Mouse (Mus musculus): ENCODE measurements around the gene Sh3pxd2b. TPM values are rescaled to one million over a fixed set of nuclear protein-coding genes. Genes with fewer than 3 reads are reported as not detected.

Sh3pxd2b gene
- 10 to 100 TPM; 25.1 to 32.5 TPM for total RNA-seq (2021)
- long read RNA-seq, experiment 1, full-length matches to known transcripts: 3 of 20 reads
- long read RNA-seq, experiment 1, partial matches to known transcripts: 2 of 20 reads
- long read RNA-seq, experiment 1, other reads (novel, unspliced or antisense): 15 of 20 reads
- long read RNA-seq, experiment 2, full-length matches to known transcripts: 4 of 11 reads
- long read RNA-seq, experiment 2, partial matches to known transcripts: 0 of 11 reads
- long read RNA-seq, experiment 2, other reads (novel, unspliced or antisense): 7 of 11 reads

DNA sequence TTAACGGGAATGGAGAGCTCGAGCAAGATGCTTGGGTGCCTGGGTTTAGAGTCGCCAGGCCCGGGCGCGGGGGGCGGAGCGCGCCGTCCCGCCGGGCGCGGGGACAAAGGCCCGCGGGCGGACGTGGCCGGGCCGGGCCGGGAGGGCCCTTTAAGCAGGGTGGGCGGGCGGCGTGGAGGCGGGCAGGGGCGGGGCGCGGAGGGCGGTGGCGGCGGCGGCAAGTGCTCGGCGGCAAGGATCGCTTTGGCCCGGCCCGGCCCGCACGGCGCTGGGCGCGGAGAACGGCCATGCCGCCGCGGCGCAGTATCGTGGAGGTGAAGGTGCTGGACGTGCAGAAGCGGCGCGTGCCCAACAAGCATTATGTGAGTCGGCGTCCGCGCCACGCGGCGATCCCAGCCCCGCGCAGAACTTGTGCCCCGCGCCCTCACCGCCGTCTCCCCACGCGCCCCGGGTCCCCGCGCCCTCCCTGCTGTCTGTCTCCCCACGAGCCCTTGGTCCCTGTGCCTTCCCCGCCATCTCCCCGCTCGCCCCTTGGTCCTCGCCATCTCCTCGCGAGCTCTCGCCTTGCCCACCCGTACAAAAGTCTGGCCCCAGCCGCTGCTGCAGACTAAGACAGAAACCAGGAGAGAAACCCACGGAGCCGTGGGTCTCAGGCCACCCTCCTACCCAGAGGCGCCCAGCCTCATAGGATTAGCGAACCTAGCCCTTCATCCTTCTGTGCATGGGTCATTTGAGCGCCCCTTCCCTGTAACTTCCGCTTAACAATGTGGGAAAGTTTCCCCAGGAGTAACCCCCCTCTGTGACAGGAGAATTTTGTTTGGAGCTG, at the start of gene Sh3pxd2b:
TSS of gene Sh3pxd2b (plus strand) at position 214 of the 826 bp plus-strand sequence.
- peak; percentile 82 for DNase-seq

DNA sequence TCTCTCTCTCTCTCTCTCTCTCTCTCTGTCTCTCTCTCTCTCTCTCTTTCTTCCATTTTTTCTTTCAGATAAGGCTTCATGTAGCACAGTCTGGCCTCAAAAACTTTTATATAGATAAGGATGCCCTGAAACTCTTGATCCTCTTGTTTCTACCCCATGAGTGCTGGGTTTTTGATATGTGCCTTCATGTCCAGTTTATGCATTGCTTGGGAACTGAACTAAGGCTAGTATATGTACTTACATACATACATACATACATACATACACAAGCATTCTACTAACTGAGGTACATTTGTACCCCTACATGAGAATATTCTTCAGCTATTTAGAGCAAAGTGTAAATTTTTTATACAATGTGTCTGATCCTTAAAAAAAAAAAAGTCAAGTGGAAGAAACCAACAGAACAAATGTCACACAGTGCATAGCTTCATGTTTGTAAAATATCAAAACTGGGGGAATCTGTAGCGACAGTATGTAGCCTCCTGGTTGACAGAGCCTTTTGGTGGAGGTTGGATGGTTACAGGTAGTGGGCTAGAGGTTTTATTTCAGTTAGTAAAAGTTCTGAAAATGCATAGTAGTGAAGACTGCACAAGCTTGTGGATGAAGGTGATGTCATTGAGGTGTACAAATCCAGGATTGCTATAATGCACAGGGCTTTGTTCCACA, 49.6 kb upstream of the Sh3pxd2b start:
- no peak for DNase-seq

DNA sequence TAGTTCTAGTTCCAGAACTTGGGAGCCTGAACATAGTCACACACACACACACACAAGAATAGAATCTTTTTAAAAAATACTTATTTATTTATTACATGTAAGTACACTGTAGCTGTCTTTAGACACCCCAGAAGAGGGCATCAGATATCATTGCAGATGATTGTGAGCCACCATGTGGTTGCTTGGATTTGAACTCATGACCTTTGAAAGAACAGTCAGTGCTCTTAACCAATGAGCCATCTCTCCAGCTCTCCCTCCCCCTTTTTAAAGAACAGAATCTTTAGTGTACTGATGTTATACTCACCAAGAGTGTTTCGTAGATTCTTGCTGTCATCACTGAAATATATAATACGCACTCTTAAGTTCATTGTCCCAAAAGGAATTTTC, 49.1 kb upstream of the Sh3pxd2b start:
- DNase-seq: no peak

DNA sequence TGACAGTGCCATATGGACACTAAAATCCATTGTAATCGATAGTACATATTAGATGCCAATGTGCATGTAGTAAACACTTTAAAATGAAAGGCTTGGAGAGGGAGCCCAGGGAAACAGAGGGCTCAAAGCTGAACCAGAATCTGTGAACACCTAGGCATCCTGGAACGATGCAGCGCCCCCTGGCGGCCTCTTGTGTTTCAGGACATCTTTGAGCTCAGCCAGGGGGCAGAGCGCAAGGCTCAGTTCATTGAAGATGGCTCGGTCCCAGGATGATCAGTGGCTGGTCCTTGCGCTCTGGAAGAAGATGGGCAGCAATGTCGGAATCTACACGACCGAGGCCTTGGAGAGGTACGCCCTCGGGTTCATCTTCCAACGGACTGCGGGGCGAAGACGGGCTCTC, 47.8 kb upstream of the Sh3pxd2b start, which contains the start of gene Hbq1a:
TSS of gene Hbq1a (plus strand) at position 205 of the 400 bp plus-strand sequence.
- DNase-seq: peak; percentile 64

DNA sequence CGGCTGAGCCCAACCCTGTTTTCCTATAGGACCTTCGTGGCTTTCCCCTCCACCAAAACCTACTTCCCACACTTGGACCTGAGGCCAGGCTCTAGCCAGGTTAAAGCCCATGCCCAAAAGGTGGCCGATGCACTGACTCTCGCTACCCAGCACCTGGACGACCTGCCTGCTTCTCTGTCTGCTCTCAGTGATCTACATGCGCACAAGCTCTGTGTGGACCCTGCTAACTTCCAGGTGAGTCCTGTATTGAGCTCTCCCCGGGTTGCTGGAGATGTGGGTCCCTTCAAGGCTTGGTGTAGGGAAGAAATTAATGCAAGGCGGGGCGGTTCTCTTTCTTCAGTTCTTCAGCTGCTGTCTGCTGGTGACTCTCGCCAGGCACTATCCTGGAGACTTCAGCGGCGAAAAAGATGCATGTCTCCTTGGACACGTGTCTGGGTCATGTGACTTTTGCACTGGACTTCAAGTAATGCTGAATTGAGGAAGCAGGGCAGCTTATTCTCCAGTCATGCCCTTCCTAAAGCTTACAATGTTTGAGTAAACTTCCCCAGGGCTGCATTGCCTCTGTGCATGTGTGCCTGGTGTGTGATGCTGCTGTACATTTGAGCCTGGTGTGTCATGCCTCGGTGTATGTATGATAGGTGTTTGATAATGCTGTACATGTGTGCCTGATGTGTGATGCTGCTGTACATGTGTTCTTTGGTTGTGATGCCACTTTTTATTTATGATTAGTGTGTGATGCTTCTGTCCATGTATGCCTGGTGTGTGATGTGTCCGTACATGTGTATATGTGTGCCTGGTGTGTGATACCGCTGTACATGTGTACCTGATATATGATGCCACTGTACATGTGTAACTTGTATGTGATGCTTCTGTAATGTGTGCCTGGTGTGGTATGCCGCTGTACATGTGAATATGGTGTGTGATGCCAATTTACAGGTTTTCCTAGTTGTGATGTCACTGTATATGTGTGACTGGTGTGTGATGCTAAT, 47.0 kb upstream of the Sh3pxd2b start:
- DNase-seq: no peak

DNA sequence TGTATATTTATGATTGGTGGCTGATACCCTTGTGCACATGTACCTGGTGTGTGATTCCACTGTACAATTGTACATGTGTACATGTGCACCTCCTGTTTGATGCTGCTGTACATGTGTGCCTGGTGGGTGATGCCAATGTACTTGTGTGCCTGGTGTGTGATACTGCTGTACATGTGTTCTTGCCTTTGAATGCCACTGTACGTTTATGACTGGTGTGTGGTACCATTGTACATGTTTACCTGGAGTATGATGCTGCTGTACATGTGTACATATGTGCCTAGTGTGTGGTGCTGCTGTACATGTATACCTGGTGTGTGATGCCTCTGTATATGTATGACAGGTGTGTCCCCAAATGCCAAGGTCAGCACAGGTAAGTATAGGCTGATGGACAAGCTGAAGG, 46.1 kb upstream of the Sh3pxd2b start:
- DNase-seq: no peak

DNA sequence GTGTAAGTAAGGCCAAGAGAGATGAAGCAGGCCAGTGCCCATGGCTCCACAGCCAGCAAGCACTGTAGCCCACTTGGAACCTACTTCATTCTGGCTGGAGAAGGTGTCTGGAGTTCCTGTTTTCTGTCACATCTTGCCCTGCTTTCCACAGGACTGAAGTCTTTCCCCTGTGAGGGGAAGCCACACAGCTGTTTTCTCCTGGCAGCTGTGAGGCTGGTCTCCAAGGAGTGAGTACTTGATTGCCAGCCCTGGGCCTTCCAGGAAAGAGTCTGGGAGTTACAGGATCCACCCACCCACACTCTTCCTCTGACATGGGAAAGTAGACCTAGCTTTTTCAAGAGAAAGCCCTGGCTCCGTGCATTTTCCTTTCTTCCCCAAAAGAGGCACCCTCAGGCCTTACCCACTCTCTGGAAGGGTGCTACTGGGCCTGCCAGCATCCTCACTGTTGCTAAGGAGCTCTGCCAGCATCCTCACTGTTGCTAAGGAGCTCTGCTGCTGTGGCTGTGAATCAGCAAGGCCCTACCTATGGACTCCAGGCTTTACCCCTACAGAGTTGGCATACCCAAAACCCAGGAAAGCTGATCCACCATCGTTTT, 44.7 kb upstream of the Sh3pxd2b start:
- no peak for DNase-seq

DNA sequence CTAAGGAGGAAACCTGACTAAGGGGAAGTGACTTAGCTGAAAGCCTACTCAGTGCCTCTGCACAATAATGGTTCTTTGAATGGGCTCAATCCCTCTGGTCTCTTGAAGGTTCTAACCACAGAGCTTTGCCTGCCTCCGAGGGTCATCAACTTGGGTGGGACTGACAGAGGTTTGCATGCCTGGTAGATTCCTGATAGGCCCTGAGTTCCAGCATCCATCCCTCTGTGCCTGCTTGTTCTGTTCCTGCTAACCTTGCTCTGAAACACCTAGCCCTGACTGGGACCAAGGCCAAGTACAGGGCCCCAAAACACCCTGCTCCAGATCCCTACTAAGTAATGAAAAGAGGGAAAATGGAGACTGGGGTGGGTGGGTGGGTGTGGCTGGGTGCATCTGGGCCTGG, 44.2 kb upstream of the Sh3pxd2b start:
- DNase-seq: no peak

DNA sequence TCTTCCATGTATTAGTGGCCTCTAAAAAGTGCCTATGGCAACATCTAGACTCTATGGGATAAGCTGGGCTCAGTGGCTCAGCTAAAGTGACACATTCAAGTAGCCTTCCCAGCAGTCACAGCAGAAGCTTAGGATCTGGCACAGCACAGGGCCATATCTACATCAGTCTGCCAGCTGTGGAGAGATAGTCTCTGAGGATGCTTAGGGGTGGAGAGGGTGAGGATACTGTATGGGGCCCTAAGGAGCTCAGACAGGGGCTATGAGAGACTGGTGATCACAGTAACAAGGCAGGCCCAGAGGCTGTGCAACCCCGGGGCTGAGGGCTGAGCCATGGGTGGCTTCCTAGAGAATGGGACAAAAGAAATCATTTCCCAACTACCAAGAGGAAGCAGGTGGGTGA, 40.6 kb upstream of the Sh3pxd2b start:
- no peak for DNase-seq

DNA sequence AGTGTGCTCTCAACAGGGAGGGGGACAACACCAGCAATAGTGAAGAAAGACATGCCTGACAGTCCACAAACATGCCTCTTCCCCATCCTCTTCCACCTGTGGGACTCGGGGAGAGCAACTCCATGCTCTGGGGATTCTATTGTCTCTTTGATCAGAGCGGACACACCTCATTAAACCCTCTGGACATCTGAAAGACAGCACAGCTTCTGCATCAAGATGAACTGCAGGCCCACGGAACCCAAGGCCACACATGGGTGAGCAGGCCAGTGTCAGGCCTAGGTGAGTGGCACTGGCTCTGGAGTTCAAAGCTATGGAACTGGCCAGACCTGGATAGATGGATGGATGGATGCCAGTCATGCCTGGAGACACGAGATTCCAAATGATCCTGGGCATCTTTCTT, 38.2 kb upstream of the Sh3pxd2b start:
- DNase-seq: no peak

DNA sequence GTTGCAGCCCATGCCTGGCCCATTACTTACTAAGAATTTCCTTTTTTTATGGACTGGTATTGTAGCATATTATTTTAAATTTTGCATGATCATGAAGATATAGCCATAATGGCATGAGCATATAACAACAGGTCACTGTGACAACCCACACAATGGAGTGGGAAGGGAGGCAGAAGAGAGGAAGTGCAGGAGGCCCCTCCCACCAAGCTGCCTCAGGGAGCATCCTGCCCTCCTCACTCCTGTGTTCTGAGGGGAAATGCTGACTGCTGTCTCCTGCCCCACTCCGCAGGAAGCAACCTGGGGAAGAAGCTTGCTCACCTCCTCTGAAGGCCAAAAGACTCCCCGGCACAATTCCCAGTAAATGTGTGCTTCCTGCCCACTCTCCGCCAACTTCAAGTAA, 37.7 kb upstream of the Sh3pxd2b start:
- DNase-seq: no peak

DNA sequence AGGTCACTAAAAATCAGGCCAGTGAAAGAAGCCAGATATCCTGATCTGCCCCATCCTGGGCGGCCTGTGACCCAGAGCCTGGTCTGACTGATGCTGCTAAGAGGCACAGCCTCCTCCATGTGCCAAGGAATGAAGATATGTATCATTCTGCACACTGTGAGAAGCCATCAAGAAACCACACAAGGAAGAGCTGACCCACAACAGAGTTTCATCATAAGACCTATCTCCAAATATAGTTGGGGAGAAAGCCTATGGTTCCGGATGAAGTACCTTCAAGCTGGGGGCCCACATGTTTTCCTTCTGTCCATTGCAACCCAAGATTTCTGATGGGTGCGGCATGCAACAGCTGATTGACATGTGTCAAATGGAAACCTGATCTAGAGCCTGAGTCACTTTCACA, 31.6 kb upstream of the Sh3pxd2b start:
- no peak for DNase-seq

DNA sequence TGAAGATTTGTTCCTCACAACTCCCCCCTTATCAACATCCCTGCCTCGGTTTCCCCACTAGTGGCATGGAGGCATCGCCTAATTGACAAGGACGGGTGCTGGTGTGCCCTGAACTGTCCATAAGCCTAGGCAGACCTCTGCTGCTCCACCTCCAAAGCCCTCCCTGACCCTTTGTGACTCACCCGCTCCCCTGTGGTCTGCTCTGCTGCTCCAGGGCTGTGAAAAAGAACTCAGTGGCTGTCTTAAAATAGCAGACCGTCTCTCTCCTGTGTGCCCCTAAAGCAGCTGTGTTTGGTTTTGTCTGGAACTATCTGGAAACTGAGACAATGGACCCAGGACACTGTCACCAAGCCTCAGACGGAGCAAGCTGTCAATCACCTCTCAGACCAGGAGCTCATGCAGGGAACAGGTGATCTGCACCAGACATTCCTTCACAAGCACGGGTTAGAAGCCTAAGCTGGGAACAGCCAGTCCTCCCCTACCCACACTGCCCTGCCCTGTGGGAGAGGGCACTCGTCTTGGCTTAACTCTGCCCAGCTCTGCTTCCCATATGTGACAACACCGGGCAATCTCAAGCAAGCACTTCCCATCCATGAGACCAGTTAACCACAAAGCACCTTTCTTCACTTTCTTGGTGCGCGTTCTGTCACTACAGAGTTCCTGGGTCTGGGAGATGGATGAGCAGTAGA, 27.0 kb upstream of the Sh3pxd2b start:
- no peak for DNase-seq

DNA sequence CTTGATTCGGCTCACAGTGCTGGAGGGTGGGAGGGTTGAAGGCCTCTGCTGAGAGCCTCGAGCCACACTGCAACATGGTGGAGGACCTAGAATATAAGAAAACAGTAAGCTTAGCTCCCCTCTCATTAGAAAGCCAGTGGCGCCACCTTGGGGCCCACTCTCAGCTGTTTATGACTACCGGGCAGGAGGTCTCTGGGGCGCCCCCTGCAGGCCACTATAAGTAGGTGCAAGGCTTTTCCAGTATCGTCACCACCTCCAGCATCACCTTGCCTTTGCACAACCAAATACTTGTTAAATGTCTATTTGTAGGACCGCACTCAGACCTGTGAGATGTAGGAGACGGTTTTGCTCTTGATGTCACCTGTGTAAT, 26.4 kb upstream of the Sh3pxd2b start:
- peak; percentile 79 for DNase-seq

DNA sequence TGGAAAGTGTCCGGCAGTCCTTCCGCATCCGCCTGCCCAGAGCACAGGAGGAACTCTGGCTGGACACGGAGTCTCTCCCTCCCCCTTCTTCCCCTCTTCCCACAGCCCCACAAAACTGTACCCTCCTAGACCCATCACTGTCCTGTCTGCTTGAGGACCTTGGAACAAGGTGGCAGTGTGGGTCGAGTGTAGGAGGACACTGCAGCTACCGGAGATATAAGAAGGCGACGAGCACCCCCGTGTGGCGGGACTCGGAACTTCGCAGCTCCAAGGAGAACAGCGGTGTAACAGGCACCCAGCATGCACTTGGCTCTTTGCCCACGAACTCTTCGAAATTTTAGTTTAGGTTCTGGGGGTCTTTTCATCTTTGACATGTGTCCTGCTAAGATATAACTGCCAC, 23.0 kb upstream of the Sh3pxd2b start:
- DNase-seq: peak; percentile 91

DNA sequence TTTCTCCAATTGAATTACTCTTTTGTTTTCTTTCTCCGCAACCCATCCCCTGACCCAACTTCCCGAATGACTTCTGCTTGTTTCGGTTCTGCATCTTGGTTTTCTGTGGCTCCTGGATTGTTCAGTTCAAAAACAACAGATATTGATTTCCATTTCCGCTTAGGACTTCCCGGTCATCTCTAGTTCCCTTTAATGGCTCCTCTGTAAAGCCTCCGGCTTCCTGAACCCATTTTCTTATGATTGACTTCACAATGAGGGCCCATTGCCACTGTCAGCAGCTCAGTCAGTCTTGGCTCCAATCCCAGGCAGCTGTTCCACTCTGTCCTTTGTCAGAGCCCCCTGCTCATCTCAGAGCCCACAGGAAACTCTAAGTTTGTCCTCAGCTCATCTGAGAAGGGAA, 16.5 kb upstream of the Sh3pxd2b start:
- peak; percentile 36 for DNase-seq

DNA sequence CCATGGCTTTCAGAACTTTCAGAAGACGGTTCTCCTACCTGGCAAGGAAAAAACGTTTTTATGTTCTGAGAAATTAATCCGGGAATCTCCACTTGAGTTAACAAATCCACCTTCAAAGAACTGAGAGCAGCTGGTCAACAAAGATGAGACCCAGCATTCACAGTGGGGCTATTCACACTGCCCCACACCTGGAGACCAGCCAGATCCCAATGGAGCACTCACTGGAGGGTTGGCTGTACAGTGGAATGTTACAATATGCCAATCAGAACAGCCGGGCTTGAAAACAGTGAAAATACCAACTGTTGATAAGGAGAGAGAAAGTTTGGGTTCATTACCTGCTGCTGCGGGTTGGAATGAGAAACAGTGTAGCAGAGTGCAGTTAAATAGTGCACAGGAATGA, 15.8 kb upstream of the Sh3pxd2b start:
- DNase-seq: no peak

DNA sequence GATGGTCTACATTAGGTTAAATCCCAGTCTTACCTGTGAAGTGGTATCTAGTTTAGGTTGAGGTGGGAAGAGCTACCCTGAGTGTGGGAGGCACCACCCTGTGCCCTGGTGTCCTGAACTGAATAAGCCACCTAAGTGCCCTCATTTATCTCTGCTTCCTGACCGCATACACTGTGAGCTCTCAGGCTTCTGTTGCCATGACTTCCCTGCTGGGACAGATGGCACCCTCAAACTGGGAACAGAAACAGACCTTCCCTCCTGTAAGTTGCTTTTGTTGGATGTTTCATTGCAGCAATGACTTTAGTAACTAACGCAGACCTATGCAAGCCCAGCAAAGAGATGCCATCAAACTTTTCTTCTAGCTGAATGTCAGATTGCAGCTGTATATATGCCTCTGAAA, 14.4 kb upstream of the Sh3pxd2b start:
- DNase-seq: no peak

DNA sequence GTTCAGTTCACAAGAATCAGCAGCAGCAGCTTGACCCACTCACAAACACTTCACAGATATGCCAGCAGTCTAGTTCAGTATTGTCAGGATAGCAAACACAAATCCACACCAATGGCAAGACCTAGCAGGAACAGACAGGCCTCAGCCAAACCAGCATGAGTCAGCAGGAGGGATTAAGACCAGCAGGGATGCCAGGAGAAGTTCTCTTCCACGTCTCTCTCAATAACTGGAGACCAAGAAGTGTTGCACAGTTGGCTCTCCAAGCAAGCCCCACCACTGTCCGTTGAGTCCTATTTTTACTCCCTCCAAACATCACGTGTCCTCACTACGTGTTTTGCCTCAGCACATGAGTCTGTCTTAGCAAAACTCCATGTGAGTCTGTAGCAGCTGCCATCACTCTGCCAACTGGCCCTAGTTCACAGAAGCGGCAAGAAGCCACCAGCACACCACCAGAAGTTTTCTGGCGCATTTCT, 11.1 kb upstream of the Sh3pxd2b start:
- DNase-seq: no peak

DNA sequence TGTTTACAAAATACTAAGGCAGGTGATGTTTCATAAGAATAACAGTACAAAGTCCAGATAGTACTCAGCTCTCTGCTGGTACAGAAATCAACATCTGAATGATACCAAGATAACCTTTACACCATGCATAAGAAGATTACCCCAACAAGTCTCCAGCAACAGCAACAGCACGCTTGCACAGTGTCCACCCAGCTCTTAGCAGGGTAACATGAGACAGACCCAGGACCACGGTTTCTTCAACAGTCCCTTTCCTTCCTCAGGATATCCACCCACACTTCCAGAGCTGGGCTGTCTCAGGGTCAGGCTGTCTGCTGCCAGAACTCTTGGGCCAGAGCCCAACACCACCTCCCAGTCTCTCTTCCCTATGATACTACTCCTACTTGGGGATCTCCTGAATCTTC, 8.5 kb upstream of the Sh3pxd2b start:
- no peak for DNase-seq

All from gastrocnemius, postnatal 10 days (tissue).